Mouse (Mus musculus) lung, embryonic 14.5 days (tissue): Measurements from ENCODE around the gene Gchfr. TPM values are rescaled to one million over a fixed set of nuclear protein-coding genes. Genes with fewer than 3 reads are reported as not detected.

Experiments
- ATAC-seq: fragments of 200-750 bp; cut with Nextera tagmentation; 2 replicates; pipeline ENCODE4 v1.8.0; 2017; ENCODE audit warnings: mild to moderate bottlenecking, moderate TSS enrichment, moderate library complexity; ENCODE audit not compliant: insufficient read depth
- DNase-seq: peaks from one replicate; pipeline ENCODE4 v3.0.0-alpha.2; 2015
- H3K27ac ChIP-seq: fragments of 300-500 bp; sonication (generic); 2 replicates; pipeline ENCODE4 v1.5.1; 2014; ENCODE audit warnings: low read depth, mild to moderate bottlenecking, moderate library complexity
- H3K27me3 ChIP-seq: fragments of 300-500 bp; sonication (generic); 2 replicates; pipeline ENCODE4 v1.6.1; 2014; ENCODE audit warnings: low read length, control low read depth; ENCODE audit not compliant: insufficient read depth
- H3K36me3 ChIP-seq: fragments of 300-500 bp; sonication (generic); 2 replicates; pipeline ENCODE4 v1.6.1; 2014; ENCODE audit warnings: control low read depth; ENCODE audit not compliant: insufficient read depth
- H3K4me1 ChIP-seq: fragments of 300-500 bp; sonication (generic); 2 replicates; pipeline ENCODE4 v1.6.1; 2014; ENCODE audit warnings: antibody characterized with exemption, control low read depth; ENCODE audit not compliant: insufficient read depth
- H3K4me2 ChIP-seq: fragments of 300-500 bp; sonication (generic); 2 replicates; pipeline ENCODE4 v1.6.1; 2014; ENCODE audit warnings: mild to moderate bottlenecking
- H3K4me3 ChIP-seq: fragments of 300-500 bp; sonication (generic); 2 replicates; pipeline ENCODE4 v1.5.1; 2014; ENCODE audit warnings: low read depth, low read length
- H3K9ac ChIP-seq: fragments of 300-500 bp; sonication (generic); 2 replicates; pipeline ENCODE4 v1.6.1; 2014
- H3K9me3 ChIP-seq: fragments of 300-500 bp; sonication (generic); 2 replicates; pipeline ENCODE4 v1.6.1; 2016; ENCODE audit warnings: low read depth, low read length, control low read depth
- CTCF ChIP-seq: IDR thresholded peaks from 2 replicates; pipeline ENCODE4 v1.5.1; 2016; ENCODE audit warnings: antibody characterized with exemption, low read depth
- WGBS: fragments of 180-500 bp; shearing (Covaris S2); extraction: QIAGEN DNeasy Blood & Tissue Kit; methylation state at CpG from one replicate; pipeline ENCODE4 v1.1.7; 2014; 5-methylcytosine and 5-hydroxymethylcytosine counted together
- polyA plus RNA-seq: library from polyadenylated mRNA; unstranded; fragments of >200 nt; fragmentation: Nextera tagmentation; extraction: Ambion mirVana; gene quantifications from 2 replicates; pipeline ENCODE4 v1.2.1, GENCODE M21; 2014

The Gchfr gene
- polyA plus RNA-seq, 1 experiment from 2014 or later: 24.9 TPM

GRCm38 (mm10) chr2:119190969-119191368 lies 23.4 kb downstream of the Gchfr start:
- no peak for TF ChIP-seq CTCF
- no peak for DNase-seq
- Histone ChIP-seq H3K36me3 (no peaks in the 10 kb centered on the region), H3K9me3 (no peaks in the 10 kb centered on the region), H3K27me3 (no peaks in the 10 kb centered on the region), H3K27ac (no peak overlapping the region), H3K4me1 (no peaks in the 10 kb centered on the region), H3K4me2 (no peak overlapping the region), H3K9ac (no peak overlapping the region), H3K4me3 (no peak overlapping the region)
- ATAC-seq: no peak
- 77% methylated on average over 5 of the region's 5 CpGs for WGBS

- DNase-seq: no peak
- Histone ChIP-seq H3K36me3 (no peaks in the 10 kb centered on the region), H3K27ac (no peak overlapping the region), H3K9ac (no peak overlapping the region), H3K9me3 (no peaks in the 10 kb centered on the region), H3K4me1 (no peaks in the 10 kb centered on the region), H3K27me3 (no peaks in the 10 kb centered on the region), H3K4me2 (no peak overlapping the region), H3K4me3 (no peak overlapping the region)
- no peak for TF ChIP-seq CTCF
- WGBS: 92% methylated on average over 5 of the region's 5 CpGs
- no peak for ATAC-seq
These were observed 26.6 kb downstream of the Gchfr start for GRCm38 (mm10) chr2:119194140-119194539.

GRCm38 (mm10) chr2:119196316-119197108 lies 28.9 kb downstream of the Gchfr start:
- no peaks in the 10 kb centered on the region for H3K4me1 ChIP-seq
- 38% methylated on average over 4 of the region's 4 CpGs for WGBS
- H3K9ac ChIP-seq: no peak overlapping the region

GRCm38 (mm10) chr2:119197493-119197892 lies 29.9 kb downstream of the Gchfr start:
- Histone ChIP-seq H3K9ac (no peak overlapping the region), H3K4me3 (no peak overlapping the region), H3K4me2 (no peak overlapping the region), H3K27me3 (no peaks in the 10 kb centered on the region), H3K27ac (no peak overlapping the region), H3K36me3 (no peaks in the 10 kb centered on the region), H3K4me1 (no peaks in the 10 kb centered on the region), H3K9me3 (no peaks in the 10 kb centered on the region)
- DNase-seq (no peak), ATAC-seq (no peak)
- no peak for TF ChIP-seq CTCF
- 74% methylated on average over 1 of the region's 1 CpGs for WGBS

More at GRCm38 (mm10) chr2:119196316-119197108, 28.9 kb downstream of the Gchfr start:
- no peak overlapping the region for H3K4me3 ChIP-seq
- H3K9me3 ChIP-seq: no peaks in the 10 kb centered on the region
- H3K27ac ChIP-seq: no peak overlapping the region
- no peaks in the 10 kb centered on the region for H3K36me3 ChIP-seq
- DNase-seq (no peak), ATAC-seq (no peak)
- no peak overlapping the region for H3K4me2 ChIP-seq
- no peaks in the 10 kb centered on the region for H3K27me3 ChIP-seq
- no peak for TF ChIP-seq CTCF

GRCm38 (mm10) chr2:119198049-119198448 lies 30.5 kb downstream of the Gchfr start:
- Histone ChIP-seq H3K4me1 (no peaks in the 10 kb centered on the region), H3K9ac (no peak overlapping the region), H3K4me3 (no peak overlapping the region), H3K9me3 (no peaks in the 10 kb centered on the region), H3K27me3 (no peaks in the 10 kb centered on the region), H3K4me2 (no peak overlapping the region), H3K27ac (no peak overlapping the region), H3K36me3 (no peaks in the 10 kb centered on the region)
- ATAC-seq (no peak), DNase-seq (no peak)
- TF ChIP-seq CTCF: no peak
- WGBS: 26% methylated on average over 1 of the region's 1 CpGs

GRCm38 (mm10) chr2:119198934-119199333 lies 31.4 kb downstream of the Gchfr start:
- Histone ChIP-seq H3K36me3 (no peaks in the 10 kb centered on the region), H3K27me3 (no peaks in the 10 kb centered on the region), H3K4me1 (no peaks in the 10 kb centered on the region), H3K9ac (no peak overlapping the region), H3K27ac (no peak overlapping the region), H3K4me3 (no peak overlapping the region), H3K9me3 (no peaks in the 10 kb centered on the region), H3K4me2 (no peak overlapping the region)
- WGBS: 74% methylated on average over 3 of the region's 3 CpGs
- ATAC-seq: no peak
- TF ChIP-seq CTCF: no peak
- no peak for DNase-seq

GRCm38 (mm10) chr2:119202914-119203453 lies 35.4 kb downstream of the Gchfr start:
- ATAC-seq (no peak), DNase-seq (peak; percentile 76)
- Histone ChIP-seq H3K9me3 (no peaks in the 10 kb centered on the region), H3K27ac (no peak overlapping the region), H3K27me3 (no peaks in the 10 kb centered on the region), H3K36me3 (no peaks in the 10 kb centered on the region), H3K4me2 (no peak overlapping the region), H3K4me3 (no peak overlapping the region), H3K9ac (no peak overlapping the region), H3K4me1 (no peaks in the 10 kb centered on the region)
- WGBS: 47% methylated on average over 5 of the region's 5 CpGs
- no peak for TF ChIP-seq CTCF
